38 mouse cellular contexts compared by ENCODE assay signal in the genomic region with DNA sequence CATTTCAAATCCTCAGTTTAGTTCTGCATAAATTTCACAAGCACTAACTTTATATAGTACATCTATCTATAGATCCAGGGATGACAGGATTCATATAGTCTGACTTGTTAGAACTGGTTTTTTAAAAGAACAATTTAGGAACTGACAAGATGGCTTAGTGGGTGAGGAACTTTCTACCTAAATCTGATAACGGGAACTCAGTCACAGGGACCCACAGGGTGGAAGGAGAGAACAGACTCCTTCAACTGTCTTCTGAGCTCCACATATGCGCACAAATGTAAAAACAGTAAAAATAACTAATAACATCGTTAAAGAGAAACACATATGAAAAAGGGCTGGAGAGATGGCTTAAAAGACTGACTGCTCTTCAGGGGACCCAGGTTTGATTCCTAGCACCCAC. TPM values are rescaled to one million over a fixed set of nuclear protein-coding genes. Genes with fewer than 3 reads are reported as not detected.
"Had no signal": no experiment of that assay in that cellular context is flagged by ENCODE, and none has a peak within 500 bp of the region (broad histone marks: within the 10 kb centered on the region; RNA-seq: fewer than 3 reads in every experiment).

No protein-coding gene starts in this region.

- H3K4me1 ChIP-seq: heart, embryonic 10.5 days; hindbrain, embryonic 13.5 days; hindbrain, embryonic 15.5 days; kidney, embryonic 15.5 days; limb, embryonic 13.5 days; limb, embryonic 15.5 days had no signal

- H3K27me3 ChIP-seq: heart, embryonic 13.5 days; heart, embryonic 15.5 days; hindbrain, embryonic 13.5 days; hindbrain, embryonic 15.5 days; kidney, embryonic 15.5 days; limb, embryonic 13.5 days; limb, embryonic 15.5 days; liver, embryonic 12.5 days had no signal

- H3K4me3 ChIP-seq: heart, embryonic 10.5 days; heart, embryonic 13.5 days; heart, embryonic 15.5 days; hindbrain, embryonic 13.5 days; hindbrain, embryonic 15.5 days; kidney, embryonic 15.5 days; limb, embryonic 13.5 days; limb, embryonic 15.5 days; liver, embryonic 12.5 days had no signal

- ATAC-seq: hindbrain, postnatal 0 days; intestine, embryonic 16.5 days; liver, embryonic 12.5 days had no signal

- DNase-seq: gastrocnemius, postnatal 14 days; gastrocnemius, postnatal 36 days; heart, adult 18-20 months; heart, postnatal 14 days; heart, postnatal 36 days; kidney, adult 11 months; kidney, adult 2 months; kidney, adult 9 months; kidney, postnatal 14 days; kidney, postnatal 36 days; layer of hippocampus, adult 9-11 months; layer of hippocampus, postnatal 36 days had no signal

- H3K4me2 ChIP-seq: heart, embryonic 13.5 days; heart, embryonic 15.5 days; hindbrain, embryonic 13.5 days; hindbrain, embryonic 15.5 days; kidney, embryonic 15.5 days; limb, embryonic 13.5 days; limb, embryonic 15.5 days; liver, embryonic 12.5 days had no signal

- H3K9ac ChIP-seq: heart, embryonic 13.5 days; heart, embryonic 15.5 days; hindbrain, embryonic 13.5 days; hindbrain, embryonic 15.5 days; kidney, embryonic 15.5 days; limb, embryonic 13.5 days; limb, embryonic 15.5 days; liver, embryonic 12.5 days; liver, embryonic 14.5 days had no signal

- H3K9me3 ChIP-seq: heart, embryonic 10.5 days; heart, embryonic 13.5 days; heart, embryonic 15.5 days; hindbrain, embryonic 13.5 days; hindbrain, embryonic 15.5 days; kidney, embryonic 15.5 days; limb, embryonic 13.5 days; limb, embryonic 15.5 days; liver, embryonic 12.5 days had no signal

- H3K27ac ChIP-seq: heart, embryonic 10.5 days; heart, embryonic 13.5 days; heart, embryonic 15.5 days; hindbrain, embryonic 13.5 days; hindbrain, embryonic 15.5 days; hindbrain, postnatal 0 days; kidney, embryonic 15.5 days; kidney, postnatal 0 days; limb, embryonic 13.5 days; limb, embryonic 15.5 days; liver, embryonic 12.5 days; liver, embryonic 14.5 days had no signal

RNA-seq across cellular contexts. Expression of a gene that starts 48.8 kb away (rescaled TPM):
- total RNA-seq: gastrocnemius, adult 18-20 months; gastrocnemius, adult 8-10 months; gastrocnemius, postnatal 14 days; gastrocnemius, postnatal 36 days; heart, adult 18-20 months; heart, adult 8-10 months; heart, postnatal 14 days; heart, postnatal 36 days; hematopoietic stem cell, adult 5-6 weeks; hindbrain, postnatal 0 days; layer of hippocampus, adult 18-20 months; layer of hippocampus, postnatal 36 days; left cerebral cortex, adult 18-20 months; left cerebral cortex, postnatal 14 days; left cerebral cortex, postnatal 36 days; liver, adult 2 months had no signal
- polyA plus RNA-seq: frontal cortex, adult 2 months; gonadal fat pad, adult 2 months; heart, embryonic 10.5 days; heart, embryonic 15.5 days; intestine, embryonic 14.5 days; intestine, embryonic 16.5 days; kidney, adult 2 months; large intestine, adult 2 months; liver, adult 2 months; liver, embryonic 12.5 days had no signal
